Mouse (Mus musculus) myocyte (in vitro differentiated cells): ENCODE measurements at regions not wholly inside any gene's neighbourhood (a gene's known extent, or its start where the extent isn't known, plus 50 kb on each side); places are given as distances from the start of the nearest gene placed in this dataset.

Experiments used
- H3K27me3 ChIP-seq: one replicate; pipeline ENCODE4 v1.6.1; 2011; ENCODE audit not compliant: control insufficient read depth, insufficient read depth, insufficient read length
- H3K36me3 ChIP-seq: one replicate; pipeline ENCODE4 v1.6.1; 2011; ENCODE audit not compliant: control insufficient read depth, insufficient read depth
- H3K4me2 ChIP-seq: one replicate; pipeline ENCODE4 v1.6.1; 2011; ENCODE audit warnings: low read depth, control low read depth
- H3K4me3 ChIP-seq: one replicate; pipeline ENCODE4 v1.5.1; 2011; ENCODE audit warnings: mild to moderate bottlenecking, control low read depth, moderate library complexity
- H3K79me2 ChIP-seq: one replicate; pipeline ENCODE4 v1.6.1; 2011; ENCODE audit not compliant: control insufficient read depth, insufficient read depth
- H3ac ChIP-seq: one replicate; pipeline ENCODE4 v1.6.1; 2011; ENCODE audit not compliant: control insufficient read depth, insufficient read length
- CEBPB ChIP-seq: IDR thresholded peaks from 2 replicates; pipeline ENCODE4 v1.6.1; 2011; ENCODE audit warnings: mild to moderate bottlenecking, moderate library complexity; ENCODE audit not compliant: poor library complexity, insufficient read depth, severe bottlenecking
- E2F4 ChIP-seq: IDR thresholded peaks from one replicate; pipeline ENCODE4 v1.6.1; 2011; ENCODE audit warnings: mild to moderate bottlenecking, control low read depth, moderate library complexity; ENCODE audit not compliant: insufficient read depth
- MAX ChIP-seq: IDR thresholded peaks from one replicate; pipeline ENCODE4 v1.6.1; 2011; ENCODE audit warnings: low read depth, mild to moderate bottlenecking, control low read depth
- MYOD1 ChIP-seq, 3 experiments: IDR thresholded peaks; one replicate each; pipeline ENCODE4 v1.6.1; 2011; ENCODE audit warnings: control low read depth in 2 of 3, low read depth in 2 of 3, mild to moderate bottlenecking in 2 of 3, moderate library complexity in 1 of 3; ENCODE audit not compliant: insufficient read length in 2 of 3, control insufficient read depth in 1 of 3
- MYOG ChIP-seq, 3 experiments: IDR thresholded peaks; one replicate each; pipeline ENCODE4 v1.6.1; 2011; ENCODE audit warnings: control low read depth in 2 of 3, low read depth in 2 of 3, mild to moderate bottlenecking in 2 of 3; ENCODE audit not compliant: insufficient read length in 2 of 3, control insufficient read depth in 1 of 3, insufficient read depth in 1 of 3
- POLR2A ChIP-seq: IDR thresholded peaks from one replicate; pipeline ENCODE4 v1.6.1; 2011; ENCODE audit warnings: low read depth, mild to moderate bottlenecking, control low read depth, moderate library complexity; ENCODE audit not compliant: insufficient read length
- POLR2AphosphoS2 ChIP-seq: IDR thresholded peaks from one replicate; pipeline ENCODE4 v1.6.1; 2011; ENCODE audit warnings: low read depth, control low read depth; ENCODE audit not compliant: insufficient read length
- REST ChIP-seq: IDR thresholded peaks from one replicate; pipeline ENCODE4 v1.6.1; 2011; ENCODE audit warnings: mild to moderate bottlenecking, control low read depth, moderate library complexity; ENCODE audit not compliant: insufficient read depth, insufficient read length
- SRF ChIP-seq: IDR thresholded peaks from one replicate; pipeline ENCODE4 v1.6.1; 2011; ENCODE audit warnings: low read depth; ENCODE audit not compliant: control insufficient read depth, insufficient read length
- TCF12 ChIP-seq: IDR thresholded peaks from one replicate; pipeline ENCODE4 v1.6.1; 2011; ENCODE audit warnings: mild to moderate bottlenecking, control low read depth; ENCODE audit not compliant: poor library complexity, insufficient read depth, severe bottlenecking
- TCF3 ChIP-seq: IDR thresholded peaks from one replicate; pipeline ENCODE4 v1.6.1; 2011; ENCODE audit warnings: low read depth, control low read depth; ENCODE audit not compliant: insufficient read length
- USF1 ChIP-seq: IDR thresholded peaks from one replicate; pipeline ENCODE4 v1.6.1; 2011; ENCODE audit warnings: low read depth, mild to moderate bottlenecking, control low read depth, moderate library complexity

DNA sequence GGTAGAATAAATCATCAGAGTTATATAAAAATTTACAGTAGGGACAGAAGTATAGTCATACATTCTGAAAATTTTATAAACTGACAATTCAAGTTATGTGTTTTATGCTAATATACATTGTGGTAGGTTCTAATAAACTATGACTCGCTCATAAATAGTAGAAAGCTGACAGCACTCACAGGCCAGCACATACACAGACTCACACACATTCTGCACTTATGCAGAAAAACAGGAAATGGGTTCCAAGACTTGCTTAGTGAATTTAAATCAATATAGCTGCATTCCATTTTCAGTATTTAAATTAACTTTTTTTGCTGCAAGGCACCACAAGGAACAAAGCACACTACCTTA lies 403.3 kb upstream of the Nr2f1 start:
- no peak overlapping the region for H3K4me2 ChIP-seq
- no peaks in the 10 kb centered on the region for H3K27me3 ChIP-seq
- TF ChIP-seq MYOG (IDR thresholded peaks at IDR 0.05; ENCODE audit: control insufficient read depth in 1 of 3, insufficient read depth in 1 of 3, insufficient read length in 2 of 3, low read depth in 2 of 3) (no peak), CEBPB (no peak), POLR2AphosphoS2 (no peak), USF1 (no peak), POLR2A (no peak), MAX (no peak), REST (no peak), MYOD1 (IDR thresholded peaks at IDR 0.05; ENCODE audit: control insufficient read depth in 1 of 3, insufficient read length in 2 of 3, low read depth in 2 of 3) (no peak), SRF (no peak), TCF12 (no peak), E2F4 (no peak), TCF3 (no peak)
- no peak overlapping the region for H3ac ChIP-seq
- H3K79me2 ChIP-seq, result no peaks in the 10 kb centered on the region
- H3K36me3 ChIP-seq, result no peaks in the 10 kb centered on the region
- H3K4me3 ChIP-seq, result no peak overlapping the region

- Histone ChIP-seq H3K27me3 (no peaks in the 10 kb centered on the region), H3K36me3 (no peaks in the 10 kb centered on the region)
- TF ChIP-seq REST, result no peak
- no peak for TF ChIP-seq POLR2A
- TF ChIP-seq E2F4, result no peak
- TF ChIP-seq TCF3, result no peak
- TF ChIP-seq MAX, result no peak
- TF ChIP-seq CEBPB, result no peak
Observed at GRCm38 (mm10) chr13:78602211-78602860, 402.8 kb upstream of the Nr2f1 start.

GRCm38 (mm10) chr13:78580863-78581595 lies 381.5 kb upstream of the Nr2f1 start:
- Histone ChIP-seq H3K27me3 (no peaks in the 10 kb centered on the region), H3K79me2 (no peaks in the 10 kb centered on the region), H3K4me3 (no peak overlapping the region), H3ac (no peak overlapping the region), H3K36me3 (no peaks in the 10 kb centered on the region), H3K4me2 (no peak overlapping the region)
- TF ChIP-seq SRF (no peak), POLR2A (no peak), MYOD1 (IDR thresholded peaks at IDR 0.05; ENCODE audit: control insufficient read depth in 1 of 3, insufficient read length in 2 of 3, low read depth in 2 of 3) (no peak), TCF3 (no peak), USF1 (no peak), CEBPB (no peak), TCF12 (no peak), MYOG (IDR thresholded peaks at IDR 0.05; ENCODE audit: control insufficient read depth in 1 of 3, insufficient read depth in 1 of 3, insufficient read length in 2 of 3, low read depth in 2 of 3) (no peak), POLR2AphosphoS2 (no peak)

More at GRCm38 (mm10) chr13:78602211-78602860, 402.8 kb upstream of the Nr2f1 start:
- no peaks in the 10 kb centered on the region for H3K79me2 ChIP-seq
- H3ac ChIP-seq, result no peak overlapping the region
- no peak overlapping the region for H3K4me3 ChIP-seq
- H3K4me2 ChIP-seq, result no peak overlapping the region

DNA sequence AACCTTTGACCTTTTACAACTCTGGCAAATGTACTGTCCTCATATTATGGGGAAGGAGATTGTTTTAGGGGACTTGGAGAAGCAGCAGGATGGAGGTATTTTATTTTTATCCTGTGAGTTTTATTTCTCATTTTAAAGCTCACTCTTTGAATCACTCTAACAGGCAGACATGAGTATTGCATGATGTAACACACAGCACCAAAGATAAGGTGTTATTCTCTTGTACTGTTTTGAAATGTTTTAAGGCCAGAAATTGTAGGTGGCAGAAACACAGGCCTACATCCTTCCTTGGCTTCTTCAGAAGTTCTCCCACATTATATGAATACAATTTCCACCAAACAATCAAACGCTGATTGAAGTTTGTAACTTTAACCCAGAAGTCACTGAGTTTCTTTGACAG lies 377.9 kb upstream of the Nr2f1 start:
- Histone ChIP-seq H3K36me3 (no peaks in the 10 kb centered on the region), H3K79me2 (no peaks in the 10 kb centered on the region), H3K4me3 (no peak overlapping the region), H3K27me3 (no peaks in the 10 kb centered on the region), H3ac (no peak overlapping the region), H3K4me2 (no peak overlapping the region)
- TF ChIP-seq POLR2A, result no peak
- no peak for TF ChIP-seq MAX
- TF ChIP-seq MYOD1 (IDR thresholded peaks at IDR 0.05; ENCODE audit: control insufficient read depth in 1 of 3, insufficient read length in 2 of 3, low read depth in 2 of 3), result no peak
- TF ChIP-seq SRF, result no peak
- TF ChIP-seq POLR2AphosphoS2, result no peak
- no peak for TF ChIP-seq USF1
- no peak for TF ChIP-seq REST
- TF ChIP-seq CEBPB, result no peak
- no peak for TF ChIP-seq E2F4
- no peak for TF ChIP-seq TCF3
- TF ChIP-seq MYOG (IDR thresholded peaks at IDR 0.05; ENCODE audit: control insufficient read depth in 1 of 3, insufficient read depth in 1 of 3, insufficient read length in 2 of 3, low read depth in 2 of 3), result no peak
- no peak for TF ChIP-seq TCF12
